Mouse (Mus musculus): ENCODE data around the gene Aurkb. TPM values are rescaled to one million over a fixed set of nuclear protein-coding genes. Genes with fewer than 3 reads are reported as not detected.

Gene Aurkb
- polyA plus RNA-seq, 1 experiment from 2014 or later: 79.4 TPM

DNA sequence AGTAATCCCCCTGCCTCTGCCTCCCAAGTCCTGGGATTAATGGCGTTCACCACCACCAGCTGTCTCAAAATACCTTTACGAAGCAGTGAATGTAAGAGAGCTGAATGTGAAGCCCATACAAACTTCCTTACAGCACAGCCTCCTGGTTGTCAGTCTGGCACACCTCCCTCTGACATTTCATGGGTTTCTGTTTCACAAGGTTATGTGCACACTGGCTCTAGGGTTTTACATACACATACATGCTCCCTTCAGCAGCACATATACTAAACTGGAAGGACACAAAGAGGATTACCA lies 29.3 kb downstream of the Aurkb start:
- H3K36me3 ChIP-seq: no peaks in the 10 kb centered on the region
- no peak overlapping the region for H3K9ac ChIP-seq
- no peak overlapping the region for H3K27ac ChIP-seq (ENCODE audit: poor library complexity, severe bottlenecking)
- peaks cover 18% of the 10 kb centered on the region for H3K4me1 ChIP-seq (replicated peaks)
- no peak for ATAC-seq (ENCODE audit: insufficient number of reproducible peaks, low FRiP score)
- H3K27me3 ChIP-seq (replicated peaks): no peaks in the 10 kb centered on the region
- WGBS: 47% methylated on average over 2 of the region's 2 CpGs
- no peak overlapping the region for H3K4me3 ChIP-seq
- H3K9me3 ChIP-seq (replicated peaks): no peaks in the 10 kb centered on the region
- H3K4me2 ChIP-seq: no peak overlapping the region

- no peak overlapping the region for H3K9ac ChIP-seq
- peaks cover 14% of the 10 kb centered on the region for H3K4me1 ChIP-seq (replicated peaks)
- H3K4me2 ChIP-seq: no peak overlapping the region
- ATAC-seq (ENCODE audit: insufficient number of reproducible peaks, low FRiP score): no peak
- WGBS: 55% methylated on average over 9 of the region's 9 CpGs
- no peaks in the 10 kb centered on the region for H3K27me3 ChIP-seq (replicated peaks)
- H3K27ac ChIP-seq (ENCODE audit: poor library complexity, severe bottlenecking): no peak overlapping the region
- H3K9me3 ChIP-seq (replicated peaks): no peaks in the 10 kb centered on the region
- no peak overlapping the region for H3K4me3 ChIP-seq
- H3K36me3 ChIP-seq: no peaks in the 10 kb centered on the region
Measured at GRCm38 (mm10) chr11:69075764-69076479, 30.5 kb downstream of the Aurkb start.

DNA sequence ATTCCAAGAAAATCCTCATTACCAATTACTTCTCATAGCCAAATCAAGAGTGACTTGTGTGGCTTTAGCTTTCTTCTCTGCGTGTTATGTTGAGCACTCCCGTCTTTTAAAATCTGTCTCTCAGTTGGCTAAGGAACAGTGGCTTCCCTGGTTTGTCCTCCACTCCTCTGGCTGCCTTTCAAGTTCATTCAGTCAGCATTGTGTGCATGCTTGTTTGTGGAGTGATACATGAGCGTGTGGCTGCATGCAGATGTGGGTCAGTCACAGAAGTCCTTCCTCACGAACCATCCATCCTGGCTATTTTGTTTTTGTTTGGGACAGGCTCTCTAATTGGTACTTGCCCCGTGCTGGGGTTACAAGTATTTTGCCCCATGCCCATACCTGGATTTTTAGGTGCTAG lies 31.1 kb downstream of the Aurkb start:
- no peaks in the 10 kb centered on the region for H3K27me3 ChIP-seq (replicated peaks)
- no peak overlapping the region for H3K4me2 ChIP-seq
- no peak overlapping the region for H3K9ac ChIP-seq
- peaks cover 7% of the 10 kb centered on the region for H3K4me1 ChIP-seq (replicated peaks)
- no peak overlapping the region for H3K4me3 ChIP-seq
- no peak for ATAC-seq (ENCODE audit: insufficient number of reproducible peaks, low FRiP score)
- H3K27ac ChIP-seq (ENCODE audit: poor library complexity, severe bottlenecking): no peak overlapping the region
- 78% methylated on average over 5 of the region's 5 CpGs for WGBS
- H3K36me3 ChIP-seq: no peaks in the 10 kb centered on the region
- H3K9me3 ChIP-seq (replicated peaks): no peaks in the 10 kb centered on the region

- 73% methylated on average over 9 of the region's 9 CpGs for WGBS
- Histone ChIP-seq H3K36me3 (no peaks in the 10 kb centered on the region), H3K4me3 (no peak overlapping the region), H3K4me2 (no peak overlapping the region), H3K27me3 (replicated peaks) (no peaks in the 10 kb centered on the region), H3K9me3 (replicated peaks) (no peaks in the 10 kb centered on the region), H3K9ac (no peak overlapping the region), H3K4me1 (replicated peaks) (peaks cover 4% of the 10 kb centered on the region), H3K27ac (ENCODE audit: poor library complexity, severe bottlenecking) (no peak overlapping the region)
- ATAC-seq (ENCODE audit: insufficient number of reproducible peaks, low FRiP score): no peak
Measured at GRCm38 (mm10) chr11:69077316-69077715, 31.9 kb downstream of the Aurkb start.

DNA sequence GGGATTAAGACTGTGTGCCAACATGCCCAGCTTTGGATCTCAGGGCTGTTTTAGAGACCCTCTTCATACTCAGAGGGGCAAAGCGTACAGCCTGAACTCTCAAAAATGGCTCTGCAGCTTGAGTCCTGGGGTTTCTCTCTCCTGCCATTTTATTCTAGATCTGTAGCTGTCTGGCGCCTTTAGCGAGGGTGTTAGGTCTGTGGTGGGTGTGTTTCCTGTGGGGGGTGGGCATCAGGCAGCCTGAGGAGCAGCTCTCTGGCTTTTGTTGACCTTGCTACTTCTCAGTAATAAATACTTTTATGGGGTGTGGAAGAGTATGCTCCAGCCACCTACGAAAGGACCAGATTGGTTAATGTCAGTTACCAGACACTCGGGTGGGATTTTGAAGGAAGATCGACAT lies 32.6 kb downstream of the Aurkb start:
- Histone ChIP-seq H3K9ac (no peak overlapping the region), H3K4me2 (no peak overlapping the region), H3K27ac (ENCODE audit: poor library complexity, severe bottlenecking) (no peak overlapping the region), H3K4me3 (no peak overlapping the region), H3K9me3 (replicated peaks) (no peaks in the 10 kb centered on the region), H3K4me1 (replicated peaks) (no peaks in the 10 kb centered on the region), H3K27me3 (replicated peaks) (no peaks in the 10 kb centered on the region), H3K36me3 (no peaks in the 10 kb centered on the region)
- WGBS: 71% methylated on average over 6 of the region's 6 CpGs
- no peak for ATAC-seq (ENCODE audit: insufficient number of reproducible peaks, low FRiP score)

DNA sequence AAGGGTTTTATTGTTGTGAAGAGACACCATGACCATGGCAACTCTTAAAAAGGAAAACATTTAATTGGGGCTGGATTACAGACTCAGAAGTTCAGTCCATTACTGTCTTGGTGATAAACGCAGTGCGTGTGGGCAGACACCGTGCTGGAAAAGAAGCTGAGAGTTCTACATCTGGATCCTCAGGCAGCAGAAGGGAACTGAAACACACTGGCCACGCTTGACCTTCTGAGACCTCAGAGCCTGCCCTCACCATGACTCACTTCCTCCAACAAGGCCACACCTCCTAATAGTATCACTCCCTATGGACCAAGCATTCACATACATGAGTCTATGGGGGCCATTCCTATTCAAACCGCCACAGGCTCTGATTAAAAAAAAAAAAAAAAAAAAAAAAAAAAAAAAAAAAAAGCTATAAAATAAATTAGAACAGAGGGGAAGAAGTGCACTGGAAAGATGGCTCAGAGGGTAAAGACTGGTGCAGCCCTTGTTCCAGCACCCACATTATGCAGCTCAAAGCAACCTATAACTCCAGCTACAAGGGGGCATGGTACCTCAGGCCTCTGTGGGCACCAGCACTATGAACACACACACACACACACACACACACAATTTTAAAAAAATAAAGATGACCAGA lies 33.5 kb downstream of the Aurkb start:
- Histone ChIP-seq H3K4me2 (no peak overlapping the region), H3K4me3 (no peak overlapping the region), H3K36me3 (no peaks in the 10 kb centered on the region), H3K27me3 (replicated peaks) (no peaks in the 10 kb centered on the region), H3K27ac (ENCODE audit: poor library complexity, severe bottlenecking) (no peak overlapping the region), H3K4me1 (replicated peaks) (no peaks in the 10 kb centered on the region), H3K9ac (no peak overlapping the region), H3K9me3 (replicated peaks) (no peaks in the 10 kb centered on the region)
- no peak for ATAC-seq (ENCODE audit: insufficient number of reproducible peaks, low FRiP score)
- 57% methylated on average over 5 of the region's 5 CpGs for WGBS

DNA sequence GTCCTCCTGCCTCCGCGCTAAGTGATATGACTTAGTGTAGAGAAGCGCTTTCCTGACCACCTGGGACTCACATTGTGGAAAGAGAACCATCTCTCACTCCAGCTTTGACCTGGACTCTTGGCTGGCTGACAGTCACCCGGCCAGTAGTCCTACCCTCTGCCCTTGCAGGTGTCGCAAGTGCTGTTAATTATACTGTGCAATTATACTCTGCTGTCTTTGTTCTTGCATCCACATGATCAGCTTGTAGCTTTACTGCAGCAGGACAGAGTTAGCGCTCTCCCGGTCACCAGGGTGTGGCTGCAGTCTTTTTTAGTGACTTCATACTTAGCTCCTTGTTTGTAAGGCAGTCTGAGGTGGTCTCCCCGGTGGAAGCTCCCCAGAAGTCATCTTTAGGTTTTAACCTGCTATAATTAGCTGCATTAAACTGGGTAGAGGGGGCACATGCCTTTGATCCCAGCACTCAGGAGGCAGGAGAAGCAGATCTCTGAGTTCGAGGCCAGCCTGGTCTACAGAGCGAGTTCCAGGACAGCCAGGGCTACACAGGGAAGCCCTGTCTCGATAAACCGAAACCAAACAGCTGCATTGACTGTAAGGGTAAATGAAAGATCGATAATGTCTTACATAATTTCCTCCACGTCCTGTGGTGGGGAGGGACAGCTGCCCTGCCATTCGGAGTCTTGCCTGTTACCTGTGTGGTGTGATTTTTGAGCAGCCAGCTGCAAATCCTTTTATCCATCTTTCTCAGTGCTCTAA lies 34.8 kb downstream of the Aurkb start:
- no peak for ATAC-seq (ENCODE audit: insufficient number of reproducible peaks, low FRiP score)
- 78% methylated on average over 15 of the region's 15 CpGs for WGBS

GRCm38 (mm10) chr11:69080855-69081222 lies 35.4 kb downstream of the Aurkb start:
- no peak for ATAC-seq (ENCODE audit: insufficient number of reproducible peaks, low FRiP score)

More for the DNA sequence above, 34.8 kb downstream of the Aurkb start:
- Histone ChIP-seq H3K4me3 (no peak overlapping the region), H3K9ac (no peak overlapping the region), H3K4me2 (no peak overlapping the region), H3K27ac (ENCODE audit: poor library complexity, severe bottlenecking) (no peak overlapping the region), H3K4me1 (replicated peaks) (no peaks in the 10 kb centered on the region), H3K9me3 (replicated peaks) (no peaks in the 10 kb centered on the region), H3K27me3 (replicated peaks) (no peaks in the 10 kb centered on the region), H3K36me3 (no peaks in the 10 kb centered on the region)

DNA sequence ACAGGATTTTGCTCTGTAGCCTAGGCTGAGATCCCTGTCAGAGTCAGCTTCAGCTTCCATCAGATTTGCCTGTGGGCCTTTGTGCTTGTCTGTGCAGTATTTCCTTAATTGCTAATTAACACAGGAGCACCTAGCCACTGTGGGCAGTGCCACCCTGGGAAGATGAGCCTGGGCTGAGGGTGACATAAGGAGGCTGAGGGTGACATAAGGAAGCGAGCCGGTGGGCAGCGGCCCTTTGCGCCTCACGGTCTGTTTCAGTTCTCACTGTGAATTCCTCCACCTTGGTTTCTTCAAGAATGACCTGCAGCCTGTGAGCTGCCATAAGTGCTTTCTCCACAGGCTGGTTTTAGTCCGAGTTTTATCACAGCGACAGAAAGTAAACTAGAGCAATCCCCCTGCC lies 36.2 kb downstream of the Aurkb start:
- H3K4me3 ChIP-seq: no peak overlapping the region
- WGBS: 85% methylated on average over 7 of the region's 7 CpGs

More at GRCm38 (mm10) chr11:69080855-69081222, 35.4 kb downstream of the Aurkb start:
- no peak overlapping the region for H3K4me2 ChIP-seq
- H3K9me3 ChIP-seq (replicated peaks): no peaks in the 10 kb centered on the region
- 83% methylated on average over 8 of the region's 8 CpGs for WGBS
- H3K36me3 ChIP-seq: no peaks in the 10 kb centered on the region
- no peaks in the 10 kb centered on the region for H3K27me3 ChIP-seq (replicated peaks)
- no peak overlapping the region for H3K4me3 ChIP-seq
- no peak overlapping the region for H3K9ac ChIP-seq
- no peaks in the 10 kb centered on the region for H3K4me1 ChIP-seq (replicated peaks)
- H3K27ac ChIP-seq (ENCODE audit: poor library complexity, severe bottlenecking): no peak overlapping the region

DNA sequence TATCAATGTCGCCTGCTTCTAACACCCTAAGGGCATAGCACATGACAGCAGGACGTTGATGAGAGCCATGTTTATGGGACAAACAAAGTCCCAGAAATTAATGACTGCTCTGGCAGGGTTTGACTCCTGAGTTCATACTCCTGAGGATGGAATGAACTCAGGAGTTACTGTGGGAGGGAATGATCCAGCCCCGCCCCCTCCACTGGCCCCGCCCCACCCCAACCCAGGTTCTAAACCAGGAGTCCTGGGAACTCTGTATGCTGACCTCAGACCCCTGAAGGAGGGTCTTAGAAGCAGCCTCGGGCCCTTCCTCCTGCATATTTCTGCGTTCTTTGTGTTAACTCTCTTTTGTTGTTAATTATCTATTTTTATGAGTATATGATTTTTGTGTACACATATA lies 40.2 kb downstream of the Aurkb start:
- H3K4me3 ChIP-seq: no peak overlapping the region
- no peaks in the 10 kb centered on the region for H3K27me3 ChIP-seq (replicated peaks)
- 77% methylated on average over 6 of the region's 6 CpGs for WGBS
- H3K9ac ChIP-seq: no peak overlapping the region
- no peaks in the 10 kb centered on the region for H3K9me3 ChIP-seq (replicated peaks)
- H3K27ac ChIP-seq (ENCODE audit: poor library complexity, severe bottlenecking): no peak overlapping the region
- H3K36me3 ChIP-seq: peaks cover 11% of the 10 kb centered on the region
- no peak overlapping the region for H3K4me2 ChIP-seq
- peaks cover 36% of the 10 kb centered on the region for H3K4me1 ChIP-seq (replicated peaks)
- no peak for ATAC-seq (ENCODE audit: insufficient number of reproducible peaks, low FRiP score)

More for the DNA sequence above, 36.2 kb downstream of the Aurkb start:
- H3K9ac ChIP-seq: no peak overlapping the region
- H3K36me3 ChIP-seq: no peaks in the 10 kb centered on the region
- H3K4me2 ChIP-seq: no peak overlapping the region
- no peak for ATAC-seq (ENCODE audit: insufficient number of reproducible peaks, low FRiP score)
- peaks cover 6% of the 10 kb centered on the region for H3K4me1 ChIP-seq (replicated peaks)
- H3K9me3 ChIP-seq (replicated peaks): no peaks in the 10 kb centered on the region
- no peaks in the 10 kb centered on the region for H3K27me3 ChIP-seq (replicated peaks)
- H3K27ac ChIP-seq (ENCODE audit: poor library complexity, severe bottlenecking): no peak overlapping the region

DNA sequence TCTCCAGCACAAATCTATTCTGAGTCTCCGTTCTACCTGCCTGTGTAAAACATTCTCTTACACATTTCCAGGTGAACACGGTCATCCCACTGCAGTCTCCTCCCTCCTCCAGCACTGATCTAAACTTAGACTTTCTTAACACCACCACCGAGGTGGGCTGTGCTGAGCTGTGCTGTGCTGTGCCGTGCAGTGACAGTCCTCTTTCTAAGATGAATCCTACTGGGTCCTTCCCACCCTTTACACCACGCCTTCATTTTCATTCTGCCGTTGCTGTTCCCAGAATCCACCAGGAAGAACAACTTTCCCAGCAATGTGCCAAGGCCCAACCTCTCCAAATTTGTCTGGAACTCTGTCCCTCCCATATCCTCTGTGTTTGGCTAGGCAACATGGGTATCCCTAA lies 40.9 kb downstream of the Aurkb start:
- no peaks in the 10 kb centered on the region for H3K9me3 ChIP-seq (replicated peaks)
- no peak overlapping the region for H3K4me3 ChIP-seq
- H3K27ac ChIP-seq (ENCODE audit: poor library complexity, severe bottlenecking): peak overlapping the region; percentile 94
- 31% methylated on average over 6 of the region's 6 CpGs for WGBS
- H3K4me2 ChIP-seq: no peak overlapping the region; the same call in 1 of the 2 replicates
- ATAC-seq (ENCODE audit: insufficient number of reproducible peaks, low FRiP score): no peak
- H3K4me1 ChIP-seq (replicated peaks): peaks cover 42% of the 10 kb centered on the region
- no peaks in the 10 kb centered on the region for H3K27me3 ChIP-seq (replicated peaks)
- H3K36me3 ChIP-seq: peaks cover 18% of the 10 kb centered on the region
- H3K9ac ChIP-seq: no peak overlapping the region
